Mouse (Mus musculus): ENCODE results near the gene Olfr823. TPM values are rescaled to one million over a fixed set of nuclear protein-coding genes. Genes with fewer than 3 reads are reported as not detected.

The Olfr823 gene
- polyA plus RNA-seq, 1 experiment from 2014 or later, result not detected

Other genes with a start within 250 kb of the Olfr823 start
- gene Olfr814, start 235.5 kb downstream of the Olfr823 start, polyA plus RNA-seq (2015; fragmentation: Nextera tagmentation; extraction: Ambion mirVana), result not detected in 2 replicates
- gene Olfr815, start 209.5 kb downstream of the Olfr823 start, polyA plus RNA-seq (2015; fragmentation: Nextera tagmentation; extraction: Ambion mirVana), result not detected in 2 replicates
- gene Olfr816, start 199.8 kb downstream of the Olfr823 start, polyA plus RNA-seq (2015; fragmentation: Nextera tagmentation; extraction: Ambion mirVana), result not detected in 2 replicates
- not detected in 2 replicates for gene Olfr818, start 166.3 kb downstream of the Olfr823 start, polyA plus RNA-seq (2015; fragmentation: Nextera tagmentation; extraction: Ambion mirVana)
- gene Olfr819, start 148.1 kb downstream of the Olfr823 start, polyA plus RNA-seq (2015; fragmentation: Nextera tagmentation; extraction: Ambion mirVana), result not detected in 2 replicates
- gene Olfr247, start 139.2 kb downstream of the Olfr823 start, polyA plus RNA-seq (2015; fragmentation: Nextera tagmentation; extraction: Ambion mirVana), result not detected in 2 replicates
- not detected in 2 replicates for gene Gm10310, start 130.3 kb downstream of the Olfr823 start, polyA plus RNA-seq (2015; fragmentation: Nextera tagmentation; extraction: Ambion mirVana)
- not detected in 2 replicates for gene Olfr820, start 102.8 kb downstream of the Olfr823 start, polyA plus RNA-seq (2015; fragmentation: Nextera tagmentation; extraction: Ambion mirVana)
- not detected in 2 replicates for gene Olfr821, start 85.0 kb downstream of the Olfr823 start, polyA plus RNA-seq (2015; fragmentation: Nextera tagmentation; extraction: Ambion mirVana)
- not detected in 2 replicates for gene Olfr822, start 44.2 kb downstream of the Olfr823 start, polyA plus RNA-seq (2015; fragmentation: Nextera tagmentation; extraction: Ambion mirVana)
- gene Olfr824, start 14.6 kb upstream of the Olfr823 start, polyA plus RNA-seq (2015; fragmentation: Nextera tagmentation; extraction: Ambion mirVana), result not detected in 2 replicates
- gene Olfr825, start 51.4 kb upstream of the Olfr823 start, polyA plus RNA-seq (2015; fragmentation: Nextera tagmentation; extraction: Ambion mirVana), result not detected in 2 replicates
- gene Olfr826, start 68.8 kb upstream of the Olfr823 start, polyA plus RNA-seq (2015; fragmentation: Nextera tagmentation; extraction: Ambion mirVana), result not detected in 2 replicates
- not detected in 2 replicates for gene Olfr827, start 99.0 kb upstream of the Olfr823 start, polyA plus RNA-seq (2015; fragmentation: Nextera tagmentation; extraction: Ambion mirVana)
- 0.07 TPM in 1 of 2 replicates, not detected in the other for gene Neurod4, start 164.9 kb upstream of the Olfr823 start, polyA plus RNA-seq (2015; fragmentation: Nextera tagmentation; extraction: Ambion mirVana)
- 0.62 and 0.68 TPM in 2 replicates for gene Tespa1, start 207.5 kb upstream of the Olfr823 start, polyA plus RNA-seq (2015; fragmentation: Nextera tagmentation; extraction: Ambion mirVana)